Mouse (Mus musculus) cerebellum, postnatal 10 days (tissue): ENCODE data around the gene Atpif1.

Source experiments
- DNase-seq, 2 experiments: peaks; one replicate each; pipeline ENCODE4 v3.0.0; 2021; ENCODE audit warnings: mixed read lengths in 2 of 2

The Atpif1 gene

DNA sequence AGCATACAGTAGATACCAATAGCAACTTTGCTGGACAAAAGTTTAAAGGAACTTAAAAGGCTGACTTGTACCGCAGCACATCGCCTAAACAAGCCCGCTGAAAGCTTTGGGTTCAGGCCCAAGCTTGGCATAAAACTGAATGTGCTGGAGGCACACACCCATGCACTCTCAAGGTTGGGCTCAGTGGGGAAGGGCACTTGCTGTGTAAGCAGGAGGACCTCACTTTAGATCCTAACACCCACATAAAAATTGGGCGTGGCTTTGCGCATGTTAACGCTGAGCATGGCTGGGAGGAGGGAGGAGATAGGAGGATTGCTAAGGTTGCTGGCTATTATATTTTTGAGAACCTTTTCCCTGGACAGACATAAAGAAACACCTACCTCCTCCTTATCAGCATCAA, 8.7 kb downstream of the Atpif1 start:
- DNase-seq = no peak

DNA sequence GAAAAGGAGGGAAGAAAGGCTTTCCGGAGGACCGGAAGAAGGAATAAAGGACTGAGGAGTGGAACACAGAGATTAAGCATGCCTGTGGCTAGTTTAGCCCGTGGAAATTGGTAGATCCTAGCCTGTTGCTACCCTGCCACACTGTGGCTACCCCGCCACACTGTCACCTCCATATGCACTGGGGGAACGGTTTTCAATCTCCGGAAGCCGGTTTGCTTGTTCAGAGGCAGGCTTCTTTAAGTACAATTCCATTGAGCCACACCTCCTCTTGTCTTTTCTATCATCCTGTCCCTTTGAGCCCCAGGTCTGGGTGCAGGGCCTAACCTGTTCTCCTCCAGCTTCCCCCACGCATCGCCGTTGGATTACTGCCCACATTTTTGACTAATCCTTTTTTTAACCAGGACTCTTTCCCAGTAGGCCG, 9.1 kb downstream of the Atpif1 start:
- no peak for DNase-seq

DNA sequence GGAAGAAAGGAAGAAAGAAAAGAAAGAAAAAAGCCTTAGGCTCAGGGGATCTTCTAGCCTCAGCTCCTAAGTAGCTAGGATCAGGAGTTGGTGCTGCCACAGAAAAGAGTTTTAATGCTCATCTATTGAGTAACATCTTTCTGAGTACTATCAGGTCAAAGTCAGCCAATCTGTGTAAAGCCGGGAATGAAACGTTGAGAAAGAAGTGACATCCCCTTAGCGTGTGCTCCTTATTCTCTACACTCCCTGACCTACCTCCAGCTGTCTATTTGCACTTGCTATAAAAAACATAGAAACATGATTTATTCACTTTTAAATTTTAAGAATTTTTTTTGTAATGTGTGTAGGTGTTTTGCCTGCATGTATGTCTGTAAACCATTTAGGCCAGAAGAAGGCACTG, 14.3 kb downstream of the Atpif1 start:
- DNase-seq = no peak

DNA sequence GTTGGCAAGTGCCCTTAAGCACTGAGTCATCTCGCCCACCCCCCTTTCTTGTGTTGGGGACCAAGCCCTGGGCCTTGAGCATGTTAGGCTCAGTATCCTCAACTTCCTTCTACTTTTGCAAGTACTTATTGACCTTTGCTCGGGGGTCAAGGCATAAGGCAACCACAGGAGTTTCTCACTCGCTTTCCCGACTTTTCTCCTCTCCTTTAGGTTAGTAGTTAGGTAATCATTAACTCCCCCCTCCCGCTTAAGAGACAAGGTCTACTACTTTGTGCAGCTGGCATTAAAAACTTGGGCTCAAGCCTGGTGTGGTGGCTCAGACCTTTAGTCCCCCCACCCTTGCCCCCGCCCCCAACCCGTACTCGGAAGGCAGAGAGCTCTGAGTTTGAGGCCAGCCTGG, 15.4 kb downstream of the Atpif1 start:
- DNase-seq = no peak

DNA sequence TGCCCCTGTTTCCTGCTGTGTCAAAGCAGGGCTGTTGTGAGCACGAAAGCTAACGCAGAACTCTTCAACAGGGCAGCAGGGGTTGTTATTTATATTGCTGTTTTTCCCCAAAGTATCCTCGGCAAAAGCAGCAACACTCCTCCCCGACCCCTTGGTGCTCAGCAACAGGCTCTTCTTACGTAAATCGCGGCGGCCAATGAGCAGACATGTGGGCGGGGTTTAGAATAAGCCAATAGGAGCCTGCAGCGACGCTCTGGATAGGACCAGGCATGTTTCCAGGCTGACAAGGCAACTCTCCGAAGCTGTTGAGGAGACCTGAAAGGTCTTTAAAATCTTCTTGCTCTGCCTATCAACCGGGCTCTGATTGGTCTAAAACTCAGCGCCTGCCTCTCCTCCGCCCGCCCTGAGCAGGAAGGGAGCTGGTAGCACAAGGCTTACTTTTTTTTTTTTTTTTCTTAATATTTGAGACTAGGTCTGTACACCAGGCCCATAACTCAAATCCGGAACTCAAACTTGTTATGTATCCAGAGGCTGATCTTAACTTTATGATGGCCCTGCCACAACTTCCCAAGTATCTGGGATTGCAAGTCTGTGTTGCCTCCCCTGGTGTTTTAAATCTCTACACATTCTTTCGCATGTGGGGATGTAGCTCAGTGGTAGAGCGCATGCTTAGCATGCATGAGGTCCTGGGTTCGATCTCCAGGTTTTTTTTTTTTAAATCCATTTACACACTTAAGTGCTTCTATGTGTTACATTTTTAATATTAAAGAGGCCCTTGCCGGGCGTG, 17.9 kb downstream of the Atpif1 start:
- DNase-seq = peak; percentile 95 to 96

DNA sequence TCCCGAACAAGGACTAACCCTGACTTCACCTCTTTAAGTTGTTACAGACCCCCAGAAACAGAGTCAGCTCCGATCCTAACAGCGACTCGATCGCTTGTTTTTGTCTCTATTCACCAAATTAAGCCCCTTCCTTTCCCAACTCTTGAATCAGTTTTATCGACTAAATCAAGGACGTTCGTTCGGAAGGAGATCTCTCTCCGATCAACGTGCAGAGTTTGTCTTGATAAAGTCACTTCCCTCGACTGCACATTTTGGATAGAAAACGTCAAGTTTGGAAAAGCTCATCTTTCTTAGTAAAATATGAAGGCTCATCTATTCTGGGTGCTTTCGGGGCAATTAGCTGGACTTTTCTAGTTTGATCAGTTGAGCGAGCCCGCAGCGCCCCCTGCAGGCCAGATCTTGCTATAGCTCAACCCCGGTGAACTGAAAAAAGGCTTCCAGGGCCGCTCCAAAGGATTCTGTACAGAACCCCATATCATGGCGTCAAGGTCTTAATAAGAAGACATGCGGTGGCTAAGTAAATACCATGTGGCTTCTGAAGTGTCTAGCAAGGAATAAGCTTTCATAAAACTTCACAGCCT, 18.8 kb downstream of the Atpif1 start:
- peak; percentile 91 to 93 for DNase-seq

DNA sequence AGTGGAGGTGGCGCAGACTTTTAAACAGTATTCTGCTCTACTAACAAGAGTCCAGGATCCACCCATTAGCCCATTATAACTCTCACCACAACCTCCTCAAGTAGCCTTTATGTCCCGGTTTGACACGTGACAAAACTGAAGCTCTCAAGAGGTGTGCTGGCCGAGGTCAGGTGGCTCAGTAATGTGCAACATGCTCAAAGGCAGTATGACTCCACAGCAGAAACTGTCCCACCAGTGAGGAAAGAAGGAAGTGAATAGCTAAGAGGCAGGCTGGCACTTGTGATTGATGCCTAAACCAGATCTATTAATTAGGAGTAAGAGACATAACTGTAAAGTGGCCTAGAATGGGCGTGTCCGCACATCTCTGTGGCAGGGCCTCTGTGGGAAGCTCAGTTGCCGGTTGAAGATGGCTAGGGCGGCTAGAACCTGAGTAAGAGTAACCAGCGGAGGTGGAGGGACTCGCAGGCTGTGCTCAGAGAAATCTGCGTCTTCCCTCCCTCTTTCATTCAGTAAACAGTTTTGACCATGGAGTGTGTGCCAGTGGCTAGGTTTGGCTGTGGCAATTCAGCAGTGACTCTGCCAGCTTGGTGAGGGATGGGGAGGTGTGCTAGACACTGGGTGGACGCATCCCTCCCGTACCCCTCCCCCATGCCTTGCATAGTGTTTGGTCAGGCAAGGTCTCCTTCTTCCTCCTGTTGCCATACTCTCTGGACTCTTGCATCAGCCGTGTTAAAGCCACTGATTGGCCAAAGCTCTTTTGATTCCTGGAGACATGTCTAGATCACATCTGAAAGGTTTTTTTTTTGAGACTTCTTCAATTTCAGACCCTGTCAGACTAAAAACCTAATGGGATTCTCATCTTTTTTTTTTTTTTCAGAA, 19.8 kb downstream of the Atpif1 start:
- DNase-seq = peak; percentile 36 to 39

DNA sequence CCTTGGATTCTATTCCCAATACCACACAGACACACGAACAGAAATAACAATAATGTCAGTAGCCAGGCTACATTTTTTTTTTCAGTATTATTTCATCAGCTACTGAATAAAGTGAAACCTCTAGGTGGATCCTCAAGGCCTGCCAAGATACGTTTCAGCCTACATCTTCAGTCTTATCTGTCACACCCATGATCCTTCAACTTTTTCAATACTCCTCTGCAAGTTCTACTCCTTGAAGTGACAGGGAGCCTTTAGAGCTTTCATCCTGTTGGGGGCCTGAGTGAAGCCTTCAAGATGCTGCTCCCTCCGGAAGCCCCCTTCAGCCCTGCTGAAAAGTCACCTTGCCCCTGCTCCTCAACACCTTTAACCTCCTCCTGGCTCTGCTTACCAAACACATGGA, 21.4 kb downstream of the Atpif1 start:
- no peak for DNase-seq

DNA sequence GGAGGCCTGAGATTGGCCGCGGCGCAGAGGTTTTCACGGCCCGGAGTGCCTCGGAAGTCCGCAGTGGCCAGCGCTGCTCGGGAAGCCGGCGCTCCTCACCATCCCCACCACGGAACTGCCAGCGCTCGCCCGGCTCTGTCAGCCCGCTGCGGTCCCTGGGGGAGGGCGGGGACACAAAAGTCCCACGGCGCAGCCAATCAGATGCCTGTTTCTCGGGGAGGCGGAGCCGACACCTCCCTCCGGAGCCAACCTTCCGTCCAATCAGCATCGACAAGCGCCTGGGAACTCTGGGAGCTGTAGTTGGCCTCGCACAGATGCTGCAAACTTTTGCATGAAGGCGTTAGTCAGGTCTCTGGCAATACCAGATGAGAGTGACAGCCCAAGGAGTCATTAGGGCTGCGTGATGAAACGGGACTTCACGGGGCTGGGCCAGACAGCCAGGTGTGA, 23.1 kb downstream of the Atpif1 start, which contains the start of gene Sesn2:
Sesn2 (minus strand) TSS at position 150 of the 447 bp plus-strand sequence.
- peak; percentile 98 to 99 for DNase-seq

DNA sequence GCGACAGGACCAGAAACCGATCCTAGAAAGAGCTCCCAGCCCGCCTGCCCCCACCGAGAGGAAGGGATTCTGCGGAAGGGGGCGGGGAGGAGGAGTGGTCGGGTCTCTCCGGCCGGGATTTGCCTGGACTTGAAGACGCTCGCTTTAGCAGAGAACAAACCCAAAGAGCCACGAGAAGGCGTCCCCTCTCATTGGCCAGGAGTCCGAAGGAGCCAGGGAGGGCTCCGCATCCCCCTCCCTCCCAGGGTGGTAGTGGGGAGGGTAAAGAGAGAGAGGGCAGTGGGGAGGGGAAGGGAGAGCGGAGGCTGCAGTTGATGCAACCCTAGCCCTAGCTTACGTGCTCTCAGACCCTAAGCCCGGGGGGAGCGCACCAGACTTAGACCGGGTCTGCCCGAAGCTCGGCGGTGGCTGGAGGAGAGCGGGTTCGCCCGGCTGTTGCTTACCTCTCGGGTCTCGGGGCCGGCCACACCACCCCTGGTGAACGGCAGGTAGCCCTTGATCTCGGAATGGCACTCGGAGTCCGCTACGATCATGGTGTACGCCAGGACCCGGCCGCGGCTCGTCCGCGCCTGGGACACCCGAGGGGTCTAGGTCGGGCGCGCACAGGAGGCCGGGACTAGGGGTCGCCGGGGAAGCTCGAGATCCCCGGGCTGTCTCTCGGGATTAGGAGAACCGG, 23.7 kb downstream of the Atpif1 start:
- DNase-seq = peak; percentile 86 to 89

DNA sequence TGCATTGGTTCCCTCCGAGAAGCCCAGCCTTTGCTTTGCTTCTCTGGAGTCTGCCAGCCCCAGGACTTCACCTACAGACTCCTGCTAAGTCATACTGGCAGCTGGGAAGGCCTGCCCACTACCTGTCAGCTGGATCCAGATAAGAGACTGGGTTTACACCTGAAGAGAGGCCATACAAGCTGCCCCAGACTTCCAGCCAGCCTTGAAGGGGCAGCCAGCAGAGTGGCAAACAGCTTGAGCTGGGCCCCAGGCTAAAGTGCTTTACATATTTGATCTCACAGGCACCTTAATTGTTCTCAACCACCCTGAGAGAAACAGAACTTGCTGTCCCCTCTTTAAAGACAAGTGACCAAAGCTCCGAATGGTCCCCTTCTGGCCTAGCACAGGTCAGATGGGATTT, 26.2 kb downstream of the Atpif1 start:
- DNase-seq = no peak

DNA sequence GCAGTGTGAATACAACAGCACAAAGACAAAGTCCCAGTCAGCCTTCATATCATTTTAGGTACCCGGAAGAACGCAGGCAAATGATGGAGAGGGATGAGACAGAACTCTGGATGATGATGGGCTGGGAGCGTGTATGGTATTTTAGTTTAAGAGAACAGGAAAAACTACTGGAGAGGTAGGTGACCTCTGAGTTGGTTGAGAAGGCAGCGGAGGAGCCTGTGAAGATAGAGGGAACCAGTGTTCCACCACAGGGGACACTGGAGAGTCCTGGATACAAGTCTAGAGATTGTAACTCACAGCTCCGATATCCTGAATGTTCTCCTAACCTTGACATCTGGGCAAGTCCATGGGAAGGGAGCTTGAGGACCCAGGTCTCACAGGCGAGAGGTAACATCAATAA, 27.2 kb downstream of the Atpif1 start:
- DNase-seq = no peak

DNA sequence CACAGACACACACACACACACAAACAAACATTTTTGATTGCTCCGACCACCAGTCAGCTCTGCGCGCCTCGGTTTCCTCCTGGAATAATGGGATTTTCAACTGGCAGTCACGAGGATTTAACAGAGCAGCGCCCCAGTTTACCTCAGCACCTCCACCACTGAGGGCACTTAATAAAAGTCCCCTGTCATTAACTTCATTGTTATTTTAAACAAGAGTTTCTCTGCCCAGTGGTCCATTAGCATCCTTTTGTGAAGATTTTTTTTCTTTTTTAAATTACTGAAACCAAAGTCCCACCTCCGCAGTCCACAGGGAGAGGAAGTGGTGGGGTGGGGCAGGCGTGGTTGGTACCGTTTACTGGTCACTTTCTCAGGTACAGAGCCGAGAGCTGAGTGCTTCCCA, 27.7 kb downstream of the Atpif1 start:
- DNase-seq = no peak

DNA sequence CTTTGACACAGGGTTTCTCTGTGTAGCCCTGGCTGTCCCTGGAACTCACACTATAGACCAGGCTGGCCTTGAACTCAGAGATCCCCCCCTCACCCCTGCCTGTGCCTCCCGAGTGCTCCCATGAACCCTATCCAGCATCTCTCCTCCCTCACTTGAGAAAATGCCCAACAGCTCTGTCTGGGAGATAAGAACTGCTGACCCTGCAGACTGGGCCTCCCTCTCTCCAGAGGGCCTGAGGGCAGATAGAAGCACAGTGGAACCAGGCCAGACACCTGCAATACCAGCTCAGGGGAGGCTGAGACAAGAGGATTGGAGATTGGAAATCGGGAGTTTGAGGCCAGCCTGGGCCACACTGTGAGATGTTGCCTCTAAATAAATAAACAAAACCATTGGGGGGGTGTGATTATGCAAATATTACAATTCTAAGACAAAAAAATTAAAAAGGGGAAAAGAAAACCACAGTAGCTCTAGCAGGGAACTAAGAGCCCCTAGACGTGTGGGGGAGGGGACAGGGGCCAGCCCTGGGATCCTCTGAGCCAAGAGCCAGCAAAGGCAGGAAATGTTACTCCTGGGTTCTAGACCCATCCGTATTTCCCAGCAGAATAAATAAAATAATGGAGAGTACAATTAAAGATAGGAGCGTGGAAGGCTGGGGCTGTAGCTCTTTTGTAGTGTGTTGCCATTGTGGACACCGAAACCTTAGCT, 28.3 kb downstream of the Atpif1 start:
- no peak for DNase-seq

DNA sequence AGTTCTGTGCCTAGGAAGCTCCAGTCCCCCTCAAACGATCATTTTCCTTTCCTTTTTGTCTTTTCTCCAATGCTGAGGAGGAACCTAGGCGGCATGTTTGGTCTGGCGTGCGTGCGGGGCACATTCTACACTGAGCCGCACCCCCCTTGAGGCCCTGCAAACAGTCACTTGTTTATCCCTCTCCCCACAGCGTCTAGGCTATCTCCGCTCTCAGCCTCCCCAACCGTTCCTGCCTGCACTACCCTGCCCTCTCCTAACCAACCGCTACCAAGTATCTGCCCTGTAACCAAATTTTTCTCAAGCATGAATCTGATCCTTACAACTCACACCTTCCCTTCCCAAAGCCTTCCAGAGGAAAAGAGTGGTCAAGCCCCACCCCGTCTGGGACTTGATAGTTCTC, 30.1 kb downstream of the Atpif1 start:
- DNase-seq = no peak

DNA sequence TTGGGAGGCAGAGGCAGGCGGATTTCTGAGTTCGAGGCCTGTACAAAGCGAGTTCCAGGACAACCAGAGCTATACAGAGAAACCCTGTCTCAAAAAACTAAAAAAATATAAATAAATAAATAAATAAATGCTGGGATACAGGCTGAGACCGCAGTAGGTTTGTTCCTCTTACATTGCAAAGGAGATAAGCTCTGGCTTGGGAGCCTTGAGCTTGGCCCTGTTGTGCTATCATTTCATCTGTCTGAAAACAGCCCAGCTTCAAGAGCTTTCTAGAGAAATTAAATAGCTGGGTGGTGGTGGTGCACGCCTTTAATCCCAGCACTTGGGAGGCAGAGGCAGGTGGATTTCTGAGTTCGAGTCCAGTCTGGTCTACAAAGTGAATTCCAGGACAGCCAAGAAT, 31.8 kb downstream of the Atpif1 start:
- DNase-seq = no peak

DNA sequence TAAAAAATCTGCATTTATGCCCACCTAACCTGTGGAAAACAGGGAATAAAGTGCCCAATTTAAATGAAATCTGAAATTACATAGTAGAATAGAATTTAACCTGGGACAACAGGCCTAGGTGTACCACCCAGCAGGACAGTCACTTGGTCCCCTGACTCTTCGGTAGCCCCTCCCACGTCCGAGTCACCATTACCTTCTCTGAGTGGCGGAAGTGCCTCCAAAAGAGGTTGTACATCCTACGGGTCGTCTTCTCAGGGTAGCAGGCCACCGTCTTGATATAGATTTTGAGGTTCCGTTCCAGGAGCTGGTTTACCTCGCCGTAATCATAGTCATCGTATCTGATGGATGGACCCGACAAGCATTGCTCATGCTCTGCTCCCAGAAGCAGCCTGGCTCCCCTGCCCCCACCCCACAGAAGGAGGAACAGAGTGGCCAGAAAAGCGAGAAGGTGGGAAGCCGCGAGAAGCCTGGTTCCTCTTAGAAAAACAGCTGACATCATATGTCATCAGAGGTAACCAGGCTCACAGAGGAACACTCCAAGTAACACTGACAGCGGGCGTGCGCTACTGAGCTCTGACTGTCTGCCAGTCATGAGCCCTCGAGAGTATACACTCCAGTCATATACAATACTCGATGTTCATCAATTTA, 39.1 kb downstream of the Atpif1 start:
- no peak for DNase-seq

DNA sequence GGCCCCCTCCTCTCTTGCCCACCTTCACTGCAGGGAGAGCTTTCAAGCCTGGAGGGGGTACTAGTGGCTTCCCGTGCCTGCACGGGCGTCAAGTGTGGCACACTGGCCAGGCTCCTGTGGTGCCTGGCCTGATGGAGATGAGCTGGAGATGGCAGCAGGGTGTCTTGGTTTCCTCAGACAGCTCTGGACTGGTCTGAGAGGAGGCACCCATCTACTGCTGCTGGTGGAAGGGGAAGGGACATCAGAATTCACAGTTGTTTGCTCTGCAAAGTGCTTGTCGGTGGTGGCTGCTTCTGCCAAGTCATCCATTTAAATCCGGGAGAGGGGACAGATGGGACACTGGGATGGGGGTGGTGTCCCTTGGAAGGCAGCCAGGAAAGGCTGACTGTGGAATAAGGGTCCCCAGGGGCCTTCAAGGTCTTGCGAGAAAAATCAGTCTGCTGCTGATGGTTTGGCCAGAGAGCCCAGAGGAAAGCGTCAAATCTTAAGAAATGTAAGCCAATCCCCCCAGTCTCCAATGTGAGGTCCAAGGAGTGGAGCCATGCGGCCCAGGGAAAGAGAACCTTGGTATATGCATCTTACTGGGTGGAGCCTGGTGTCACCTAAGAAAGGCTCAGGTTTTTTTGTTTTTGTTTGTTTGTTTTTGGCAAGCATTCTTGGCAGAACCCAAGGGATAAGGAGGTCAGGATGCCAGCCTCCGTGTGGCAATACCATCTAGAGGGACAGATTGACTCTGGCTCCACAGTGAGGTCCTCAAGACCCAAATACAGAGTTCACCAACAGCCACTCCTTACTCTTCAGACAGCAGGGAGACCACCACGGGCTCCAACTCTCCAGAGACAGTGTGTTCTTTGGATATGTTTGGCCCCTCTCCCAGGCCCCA, 41.0 kb downstream of the Atpif1 start:
- peak; percentile 94 to 95 for DNase-seq

DNA sequence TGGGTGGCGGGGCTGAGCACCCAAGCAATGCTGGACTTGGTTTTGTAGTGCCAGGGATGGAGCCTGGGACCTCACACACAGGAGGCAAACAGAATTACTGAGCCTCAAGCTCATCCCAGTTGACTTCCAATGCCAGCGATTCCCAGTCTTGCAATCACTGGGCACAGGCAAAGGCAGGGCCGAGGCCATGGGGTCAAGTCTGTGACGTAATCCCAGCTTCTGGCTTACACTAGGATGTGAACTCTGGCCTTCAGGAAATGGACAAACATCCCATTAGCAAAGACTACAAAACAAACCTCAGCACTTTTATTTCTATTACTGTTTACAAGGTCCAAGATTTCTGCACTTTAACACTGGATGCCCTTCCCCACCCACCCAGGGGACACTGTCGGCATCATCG, 41.7 kb downstream of the Atpif1 start:
- peak; percentile 18 to 44 for DNase-seq

DNA sequence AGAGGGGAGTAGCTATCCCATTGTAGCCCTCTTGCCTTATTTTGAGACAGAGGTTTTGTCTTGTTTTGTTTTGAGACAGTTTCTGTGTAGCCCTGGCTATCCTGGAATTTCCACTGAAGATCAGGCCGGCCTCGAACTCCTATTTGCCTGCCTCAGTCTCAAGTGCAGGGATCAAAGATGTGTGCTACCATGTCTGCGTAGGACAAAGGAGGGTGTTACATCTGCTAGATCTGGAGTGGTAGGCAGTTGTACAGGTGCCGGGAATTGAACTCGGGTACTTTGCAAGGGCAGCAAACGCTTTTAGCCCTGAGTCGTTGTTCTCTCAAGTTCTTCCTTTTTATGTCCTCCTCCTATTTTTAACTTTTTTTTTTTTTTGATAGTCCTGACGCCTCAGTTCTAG, 42.4 kb downstream of the Atpif1 start:
- no peak for DNase-seq
